Mouse (Mus musculus): Measurements from ENCODE around the gene Gpc1. TPM values are rescaled to one million over a fixed set of nuclear protein-coding genes. Genes with fewer than 3 reads are reported as not detected.

The Gpc1 gene
- polyA plus RNA-seq (2017; shearing (Covaris generic)): 15.8 TPM

DNA sequence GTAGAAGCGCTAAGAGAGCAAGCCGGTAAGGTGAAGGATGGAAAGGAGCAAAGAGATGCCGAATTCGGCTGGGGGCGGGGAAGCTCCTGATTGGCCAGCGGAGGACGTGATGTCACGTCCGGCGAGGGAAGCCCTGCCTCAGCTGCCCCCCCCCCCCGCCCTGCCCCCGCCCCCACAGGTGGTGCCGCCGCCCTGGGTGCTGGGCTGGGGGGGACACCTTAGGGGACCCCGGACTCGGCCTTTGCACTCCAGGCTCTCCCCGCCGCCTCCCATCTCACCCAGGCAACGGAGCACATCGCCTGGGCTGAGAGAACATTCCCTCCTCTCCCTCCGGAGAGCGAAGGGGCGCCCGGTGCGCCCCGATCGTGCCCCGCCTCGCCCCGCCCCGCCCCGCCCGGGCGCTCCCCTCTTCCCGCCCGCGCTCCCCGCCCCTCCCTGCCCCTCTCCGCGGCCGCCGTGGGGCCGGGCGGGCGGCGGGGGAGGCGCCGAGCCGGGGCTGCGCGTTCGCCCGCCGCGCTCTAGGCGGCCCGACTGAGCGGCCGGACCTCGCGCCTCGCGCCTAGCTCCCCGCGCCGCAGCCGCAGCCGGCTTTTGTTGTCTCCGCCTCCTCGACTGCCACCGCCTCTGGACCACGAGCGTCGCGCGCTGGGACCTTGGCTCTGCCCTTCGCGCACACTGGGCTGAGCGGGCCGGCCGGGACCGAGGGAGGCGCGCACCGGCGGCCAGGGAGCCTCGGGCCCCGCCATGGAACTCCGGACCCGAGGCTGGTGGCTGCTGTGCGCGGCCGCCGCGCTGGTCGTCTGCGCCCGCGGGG lies at the start of gene Gpc1:
TSS of gene Gpc1 (plus strand) at position 458 of the 814 bp plus-strand sequence.

DNA sequence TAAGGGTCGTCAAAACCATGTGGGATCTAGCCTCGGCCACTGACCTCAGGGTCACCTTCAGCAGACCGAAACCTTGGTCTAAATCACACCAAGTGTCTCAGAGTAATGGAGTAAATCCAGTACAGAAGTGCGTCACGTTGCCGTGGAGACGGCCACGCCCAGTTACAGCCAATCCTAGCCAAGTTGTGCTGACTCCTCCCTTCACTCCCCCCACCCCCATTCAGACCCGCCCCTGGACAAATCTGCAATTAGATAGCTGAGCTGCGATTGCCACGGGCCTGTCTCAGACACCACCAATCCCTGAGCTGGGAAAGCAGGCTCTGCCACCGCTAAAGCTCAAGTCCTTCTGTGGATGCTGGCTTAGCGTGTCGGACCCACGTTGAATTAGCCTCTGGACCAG lies 71.3 kb downstream of the Gpc1 start, which contains the start of gene Ankmy1:
TSS of gene Ankmy1 (minus strand) at position 121 of the 400 bp plus-strand sequence.

DNA sequence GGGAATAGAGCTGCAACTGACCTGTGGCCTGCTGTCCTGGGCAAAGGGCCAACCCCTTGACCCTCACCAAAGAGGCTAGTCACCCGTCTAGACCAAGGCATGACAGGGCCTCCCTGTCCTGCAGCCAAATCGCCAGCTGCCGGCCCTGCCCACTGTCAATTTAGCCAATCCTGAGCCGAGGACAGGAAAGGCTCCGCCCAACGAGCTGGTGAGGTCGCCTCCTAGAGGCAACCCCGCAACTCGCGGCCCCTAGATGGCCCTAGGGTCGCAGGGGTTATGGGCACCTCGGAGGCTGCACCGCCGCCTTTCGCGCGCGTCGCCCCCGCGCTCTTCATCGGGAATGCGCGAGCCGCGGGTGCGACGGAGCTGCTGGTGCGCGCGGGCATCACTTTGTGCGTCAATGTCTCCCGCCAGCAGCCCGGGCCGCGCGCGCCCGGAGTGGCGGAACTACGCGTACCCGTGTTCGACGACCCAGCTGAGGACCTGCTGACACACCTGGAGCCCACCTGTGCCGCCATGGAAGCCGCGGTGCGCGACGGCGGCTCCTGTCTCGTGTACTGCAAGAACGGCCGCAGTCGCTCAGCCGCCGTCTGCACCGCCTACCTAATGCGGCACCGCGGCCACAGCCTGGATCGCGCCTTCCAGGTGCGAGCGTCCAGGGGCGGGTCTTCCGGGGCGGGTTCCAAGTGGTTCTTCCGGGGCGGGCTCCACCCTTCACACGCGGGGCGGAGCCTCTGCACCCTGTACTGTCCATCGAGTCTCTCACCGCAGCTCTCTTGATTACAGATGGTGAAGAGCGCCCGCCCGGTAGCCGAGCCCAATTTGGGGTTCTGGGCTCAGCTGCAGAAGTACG lies 75.6 kb downstream of the Gpc1 start, which contains the start of gene Dusp28:
TSS of gene Dusp28 (plus strand) at position 203 of the 853 bp plus-strand sequence.

Other genes with a start within 250 kb of the Gpc1 start
- not detected for gene Olfr1412, start 245.9 kb upstream of the Gpc1 start, polyA plus RNA-seq (2017; shearing (Covaris generic))
- not detected for gene Olfr1411, start 237.2 kb upstream of the Gpc1 start, polyA plus RNA-seq (2017; shearing (Covaris generic))
- not detected for gene Olfr1410, start 225.9 kb upstream of the Gpc1 start, polyA plus RNA-seq (2017; shearing (Covaris generic))
- gene Olfr12, start 213.9 kb upstream of the Gpc1 start, polyA plus RNA-seq (2017; shearing (Covaris generic)): not detected
- gene Cops9, start 189.7 kb upstream of the Gpc1 start, polyA plus RNA-seq (2017; shearing (Covaris generic)): 136 TPM
- gene Otos, start 182.8 kb upstream of the Gpc1 start, polyA plus RNA-seq (2017; shearing (Covaris generic)): 0.94 TPM
- gene Ankmy1, start 71.3 kb downstream of the Gpc1 start, polyA plus RNA-seq (2017; shearing (Covaris generic)): 0.19 TPM
- gene Dusp28, start 75.3 kb downstream of the Gpc1 start, polyA plus RNA-seq (2017; shearing (Covaris generic)): 5.4 TPM
- gene Rnpepl1, start 79.1 kb downstream of the Gpc1 start, polyA plus RNA-seq (2017; shearing (Covaris generic)): 83.4 TPM
- 7.4 TPM for gene Capn10, start 102.7 kb downstream of the Gpc1 start, polyA plus RNA-seq (2017; shearing (Covaris generic))
- 0.57 TPM for gene Gpr35, start 119.2 kb downstream of the Gpc1 start, polyA plus RNA-seq (2017; shearing (Covaris generic))
- not detected for gene Aqp12, start 174.7 kb downstream of the Gpc1 start, polyA plus RNA-seq (2017; shearing (Covaris generic))

Measured in effector memory CD4-positive, alpha-beta T cell, adult 5 months (primary cell).